Mouse (Mus musculus) bone marrow, adult 2 months (tissue): ENCODE results near the gene Ercc2.

Source experiments
- CTCF ChIP-seq: fragments of 200-500 bp; IDR thresholded peaks from 2 replicates; pipeline ENCODE4 v1.5.1; 2011; ENCODE audit warnings: low read length, control low read depth; ENCODE audit not compliant: control insufficient read depth, insufficient read depth
- POLR2A ChIP-seq: fragments of 200-500 bp; IDR thresholded peaks from 2 replicates; pipeline ENCODE4 v1.6.1; 2011; ENCODE audit warnings: low read depth, mild to moderate bottlenecking, control low read depth, low read length, borderline replicate concordance; ENCODE audit not compliant: control insufficient read depth

- TF ChIP-seq CTCF (peak; percentile 96), POLR2A (no peak)
Observed at GRCm38 (mm10) chr7:19343210-19343808, 38.5 kb upstream of the Ercc2 start.
